In the genomic region with DNA sequence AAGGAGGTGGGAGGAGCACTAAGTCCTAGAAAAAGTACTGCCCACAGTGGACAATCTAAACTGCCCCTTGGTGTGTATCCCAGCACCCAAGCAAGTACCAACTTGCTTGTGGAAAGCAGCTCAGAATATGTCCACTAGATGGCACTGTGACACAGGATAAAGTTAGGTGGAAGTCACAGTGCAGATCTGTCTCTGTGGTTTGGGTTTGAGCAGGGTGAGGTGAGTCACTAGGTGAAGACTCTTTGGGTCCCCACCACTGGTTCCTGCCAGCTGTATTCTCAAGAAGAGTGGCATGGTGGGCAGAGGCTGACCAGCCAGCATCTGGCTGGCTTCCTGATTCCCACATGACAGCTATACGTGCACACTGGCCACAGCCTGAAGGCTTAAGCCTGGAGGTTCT, we compare ENCODE assay signal across 9 mouse cellular contexts. TPM values are rescaled to one million over a fixed set of nuclear protein-coding genes. Genes with fewer than 3 reads are reported as not detected.
A peak's percentile ranks its signal among the peaks of the same experiment; 100 is the strongest.
DNase-seq lines count a peak whose midpoint lies in the region; ATAC-seq and TF ChIP-seq lines count a peak whose summit lies in the region.
"Had no signal": no experiment of that assay in that cellular context is flagged by ENCODE, and none has a peak within 500 bp of the region (broad histone marks: within the 10 kb centered on the region; RNA-seq: fewer than 3 reads in every experiment).

No protein-coding gene starts in this region.

- 23% methylated on average over 1 of the region's 1 CpGs for WGBS in bone marrow, adult 2 months
- WGBS in embryonic facial prominence, embryonic 15.5 days = 47% methylated on average over 1 of the region's 1 CpGs
- 50% methylated on average over 1 of the region's 1 CpGs for WGBS in heart, embryonic 12.5 days
- 63% methylated on average over 1 of the region's 1 CpGs for WGBS in kidney, embryonic 15.5 days

- no peaks in the 10 kb centered on the region for H3K9me3 ChIP-seq in embryonic facial prominence, embryonic 15.5 days (replicated peaks)
- no peaks in the 10 kb centered on the region for H3K9me3 ChIP-seq in heart, embryonic 12.5 days (replicated peaks)
- H3K9me3 ChIP-seq in kidney, embryonic 15.5 days (replicated peaks) = no peaks in the 10 kb centered on the region
- H3K9me3 ChIP-seq: embryonic facial prominence, embryonic 12.5 days had no signal

- no peak overlapping the region for H3K9ac ChIP-seq in embryonic facial prominence, embryonic 15.5 days
- no peak overlapping the region for H3K9ac ChIP-seq in heart, embryonic 12.5 days
- H3K9ac ChIP-seq in kidney, embryonic 15.5 days = no peak overlapping the region
- H3K9ac ChIP-seq: embryonic facial prominence, embryonic 12.5 days had no signal

- H3K79me3 ChIP-seq in C2C12 (ENCODE audit: low read depth) = peaks cover 33% of the 10 kb centered on the region

- no peak for ATAC-seq in embryonic facial prominence, embryonic 15.5 days (ENCODE audit: insufficient number of reproducible peaks, low FRiP score, low TSS enrichment, low read depth)
- ATAC-seq in heart, embryonic 12.5 days (ENCODE audit: insufficient number of reproducible peaks, low FRiP score) = 0 out of 2 replicates have a peak, but pooled peaks have one; percentile 12
- peak; percentile 57 for ATAC-seq in kidney, embryonic 15.5 days (replicated peaks; ENCODE audit: low FRiP score)

- peak; percentile 75 for DNase-seq in liver
- peak; percentile 54 to 68 for DNase-seq in monocyte, adult 2 months (ENCODE audit: low read depth in 1 of 2, low spot score in 2 of 2)
- DNase-seq in spleen, postnatal 14 days (ENCODE audit: low spot score in 2 of 2) = peak; percentile 37 to 76

- no peak overlapping the region for H3K4me3 ChIP-seq in C2C12 (ENCODE audit: insufficient read depth, poor library complexity, severe bottlenecking)
- H3K4me3 ChIP-seq in bone marrow, adult 2 months (replicated peaks; ENCODE audit: control insufficient read depth, low read depth, low read length) = no peak overlapping the region
- H3K4me3 ChIP-seq in embryonic facial prominence, embryonic 15.5 days (replicated peaks) = no peak overlapping the region
- H3K4me3 ChIP-seq in heart, embryonic 12.5 days = no peak overlapping the region
- H3K4me3 ChIP-seq in kidney, embryonic 15.5 days (replicated peaks) = no peak overlapping the region
- H3K4me3 ChIP-seq: embryonic facial prominence, embryonic 12.5 days had no signal

- H3K4me2 ChIP-seq in embryonic facial prominence, embryonic 15.5 days (replicated peaks) = no peak overlapping the region
- no peak overlapping the region for H3K4me2 ChIP-seq in heart, embryonic 12.5 days
- no peak overlapping the region for H3K4me2 ChIP-seq in kidney, embryonic 15.5 days
- H3K4me2 ChIP-seq: embryonic facial prominence, embryonic 12.5 days had no signal

- peaks cover 10% of the 10 kb centered on the region for H3K4me1 ChIP-seq in bone marrow, adult 2 months (ENCODE audit: control insufficient read depth, insufficient read depth, low read length)
- peaks cover 28% of the 10 kb centered on the region for H3K4me1 ChIP-seq in embryonic facial prominence, embryonic 15.5 days
- H3K4me1 ChIP-seq in heart, embryonic 12.5 days (replicated peaks) = peaks cover 73% of the 10 kb centered on the region
- H3K4me1 ChIP-seq in kidney, embryonic 15.5 days = peaks cover 24% of the 10 kb centered on the region

- no peak overlapping the region for H3K27ac ChIP-seq in bone marrow, adult 2 months (ENCODE audit: control insufficient read depth, insufficient read depth, low read depth, low read length, poor library complexity)
- H3K27ac ChIP-seq in embryonic facial prominence, embryonic 15.5 days (replicated peaks) = peak overlapping the region; percentile 56; the same call in 1 of the 2 replicates
- H3K27ac ChIP-seq in heart, embryonic 12.5 days (ENCODE audit: poor library complexity, severe bottlenecking) = peak overlapping the region; percentile 22; the same call in 1 of the 2 replicates
- peak overlapping the region; percentile 79 for H3K27ac ChIP-seq in kidney, embryonic 15.5 days

- no peak overlapping the region for H3ac ChIP-seq in C2C12 (ENCODE audit: control insufficient read depth, insufficient read length, low read depth)

- H3K79me2 ChIP-seq in C2C12 (ENCODE audit: control insufficient read depth, insufficient read depth) = peaks cover 52% of the 10 kb centered on the region

- no peaks in the 10 kb centered on the region for H3K27me3 ChIP-seq in C2C12 (ENCODE audit: control insufficient read depth, insufficient read depth, insufficient read length)
- H3K27me3 ChIP-seq in embryonic facial prominence, embryonic 15.5 days = no peaks in the 10 kb centered on the region
- no peaks in the 10 kb centered on the region for H3K27me3 ChIP-seq in heart, embryonic 12.5 days (replicated peaks)
- no peaks in the 10 kb centered on the region for H3K27me3 ChIP-seq in kidney, embryonic 15.5 days
- H3K27me3 ChIP-seq: embryonic facial prominence, embryonic 12.5 days had no signal

- TF ChIP-seq POLR2A in bone marrow, adult 2 months (IDR thresholded peaks at IDR 0.05; ENCODE audit: borderline replicate concordance, control insufficient read depth, low read depth, low read length) = no peak

- peaks cover 27% of the 10 kb centered on the region for H3K36me3 ChIP-seq in C2C12 (ENCODE audit: control insufficient read depth, insufficient read depth)
- H3K36me3 ChIP-seq in embryonic facial prominence, embryonic 15.5 days = peaks cover 40% of the 10 kb centered on the region
- H3K36me3 ChIP-seq in heart, embryonic 12.5 days = peaks cover 40% of the 10 kb centered on the region
- H3K36me3 ChIP-seq in kidney, embryonic 15.5 days = peaks cover 44% of the 10 kb centered on the region

- TF ChIP-seq CTCF in C2C12 (IDR thresholded peaks at IDR 0.05; ENCODE audit: control insufficient read depth, insufficient read depth, insufficient read length) = peak; percentile 65
- peak; percentile 53 for TF ChIP-seq CTCF in bone marrow, adult 2 months (IDR thresholded peaks at IDR 0.05; ENCODE audit: control insufficient read depth, insufficient read depth, low read length)

TF ChIP-seq in C2C12, 6 proteins besides CTCF, POLR2A, EP300 and RAD21:
- TF ChIP-seq CEBPB (IDR thresholded peaks at IDR 0.05; ENCODE audit: low read depth) (no peak), MAX (IDR thresholded peaks at IDR 0.05) (peak; percentile 24), MYOD1 (IDR thresholded peaks at IDR 0.05; ENCODE audit: control insufficient read depth, insufficient read length, low read depth) (peak; percentile 50)

RNA-seq across cellular contexts. Expression of gene Yjefn3, which starts 16.5 kb away (rescaled TPM):
- 2.6 TPM for polyA plus RNA-seq in C2C12 (2012; fragmentation: generic; extraction: Trizol)
- not detected in 2 replicates for polyA plus RNA-seq in bone marrow, adult 2 months (2011; ENCODE audit: insufficient read depth, insufficient read length, low replicate concordance, missing spikeins)
- polyA plus RNA-seq in embryonic facial prominence, embryonic 15.5 days (2015; fragmentation: Nextera tagmentation; extraction: Ambion mirVana) = 4.0 and 5.3 TPM in 2 replicates
- polyA plus RNA-seq in heart, embryonic 12.5 days (2016; fragmentation: Nextera tagmentation; extraction: Ambion mirVana) = 7.4 and 8.9 TPM in 2 replicates
- 4.5 and 5.2 TPM in 2 replicates for polyA plus RNA-seq in kidney, embryonic 15.5 days (2015; fragmentation: Nextera tagmentation; extraction: Ambion mirVana)

RNA-seq across cellular contexts. Expression of gene Ndufa13, which starts 16.7 kb away (rescaled TPM):
- 135 TPM for polyA plus RNA-seq in C2C12 (2012; fragmentation: generic; extraction: Trizol)
- 41.2 and 61.7 TPM in 2 replicates for polyA plus RNA-seq in bone marrow, adult 2 months (2011; ENCODE audit: insufficient read depth, insufficient read length, low replicate concordance, missing spikeins)
- polyA plus RNA-seq in embryonic facial prominence, embryonic 15.5 days (2015; fragmentation: Nextera tagmentation; extraction: Ambion mirVana) = 178 and 188 TPM in 2 replicates
- 309 and 314 TPM in 2 replicates for polyA plus RNA-seq in heart, embryonic 12.5 days (2016; fragmentation: Nextera tagmentation; extraction: Ambion mirVana)
- polyA plus RNA-seq in kidney, embryonic 15.5 days (2015; fragmentation: Nextera tagmentation; extraction: Ambion mirVana) = 205 and 210 TPM in 2 replicates

RNA-seq across cellular contexts. Expression of gene Tssk6, which starts 17.0 kb away (rescaled TPM):
- 0.57 TPM for polyA plus RNA-seq in C2C12 (2012; fragmentation: generic; extraction: Trizol)
- polyA plus RNA-seq in bone marrow, adult 2 months (2011; ENCODE audit: insufficient read depth, insufficient read length, low replicate concordance, missing spikeins) = not detected in 2 replicates
- polyA plus RNA-seq in embryonic facial prominence, embryonic 15.5 days (2015; fragmentation: Nextera tagmentation; extraction: Ambion mirVana) = 3.6 and 4.0 TPM in 2 replicates
- 1.9 and 3.1 TPM in 2 replicates for polyA plus RNA-seq in heart, embryonic 12.5 days (2016; fragmentation: Nextera tagmentation; extraction: Ambion mirVana)
- 3.4 and 4.6 TPM in 2 replicates for polyA plus RNA-seq in kidney, embryonic 15.5 days (2015; fragmentation: Nextera tagmentation; extraction: Ambion mirVana)

RNA-seq across cellular contexts. Expression of gene Cilp2, which starts 31.5 kb away (rescaled TPM):
- 0.02 TPM for polyA plus RNA-seq in C2C12 (2012; fragmentation: generic; extraction: Trizol)
- not detected in 2 replicates for polyA plus RNA-seq in bone marrow, adult 2 months (2011; ENCODE audit: insufficient read depth, insufficient read length, low replicate concordance, missing spikeins)
- 1.1 and 1.2 TPM in 2 replicates for polyA plus RNA-seq in embryonic facial prominence, embryonic 15.5 days (2015; fragmentation: Nextera tagmentation; extraction: Ambion mirVana)
- polyA plus RNA-seq in heart, embryonic 12.5 days (2016; fragmentation: Nextera tagmentation; extraction: Ambion mirVana) = 0.78 and 0.82 TPM in 2 replicates
- 0.88 and 0.98 TPM in 2 replicates for polyA plus RNA-seq in kidney, embryonic 15.5 days (2015; fragmentation: Nextera tagmentation; extraction: Ambion mirVana)
